Mouse (Mus musculus): ENCODE results near the gene Mbnl2. TPM values are rescaled to one million over a fixed set of nuclear protein-coding genes. Genes with fewer than 3 reads are reported as not detected.
A peak's percentile ranks its signal among the peaks of the same experiment; 100 is the strongest.

Mbnl2 gene
- polyA plus RNA-seq, 1 experiment from 2014 or later, result 39.8 TPM

- Histone ChIP-seq H3K36me3 (no peaks in the 10 kb centered on the region), H3K9me3 (no peaks in the 10 kb centered on the region), H3K27me3 (no peaks in the 10 kb centered on the region), H3K4me2 (replicated peaks) (peak overlapping the region; percentile 72), H3K27ac (replicated peaks) (peak overlapping the region; percentile 95), H3K4me3 (peak overlapping the region; percentile 79), H3K4me1 (peaks cover 22% of the 10 kb centered on the region), H3K9ac (replicated peaks) (peak overlapping the region; percentile 89)
- under 1% methylated on average over 45 of the region's 46 CpGs for WGBS
- peak; percentile 96 for ATAC-seq (ENCODE audit: low FRiP score, low read depth)
Measured at GRCm38 (mm10) chr14:120477288-120477981, 202.0 kb downstream of the Mbnl2 start.

- H3K4me3 ChIP-seq, result peak within 1 kb of the TSS; percentile 79
- peak; percentile 87 for ATAC-seq (ENCODE audit: low FRiP score, low read depth)
- no peaks in the 10 kb centered on the region for H3K36me3 ChIP-seq
- no peaks in the 10 kb centered on the region for H3K27me3 ChIP-seq
- H3K4me1 ChIP-seq, result peaks cover 22% of the 10 kb centered on the region
- H3K27ac ChIP-seq (replicated peaks), result peak within 1 kb of the TSS; percentile 95
- H3K9me3 ChIP-seq, result no peaks in the 10 kb centered on the region
- WGBS, result 0% methylated on average over 56 of the region's 78 CpGs
- H3K9ac ChIP-seq (replicated peaks), result peak within 1 kb of the TSS; percentile 89
- peak within 1 kb of the TSS; percentile 72 for H3K4me2 ChIP-seq (replicated peaks)
Measured at GRCm38 (mm10) chr14:120477982-120478568, 202.6 kb downstream of the Mbnl2 start, which contains the start of gene Rap2a. Rap2a (plus strand) TSS chr14:120478444.

GRCm38 (mm10) chr14:120478641-120479341 is 203.3 kb downstream of the Mbnl2 start:
- WGBS, result under 1% methylated on average over 60 of the region's 62 CpGs
- Histone ChIP-seq H3K9me3 (no peaks in the 10 kb centered on the region), H3K27ac (replicated peaks) (peak overlapping the region; percentile 95), H3K9ac (replicated peaks) (peak overlapping the region; percentile 89), H3K36me3 (no peaks in the 10 kb centered on the region), H3K4me3 (peak overlapping the region; percentile 79), H3K4me2 (replicated peaks) (peak overlapping the region; percentile 72), H3K4me1 (peaks cover 22% of the 10 kb centered on the region), H3K27me3 (no peaks in the 10 kb centered on the region)
- no peak for ATAC-seq (ENCODE audit: low FRiP score, low read depth)

GRCm38 (mm10) chr14:120480341-120480900 is 205.0 kb downstream of the Mbnl2 start:
- Histone ChIP-seq H3K4me3 (no peak overlapping the region), H3K27me3 (no peaks in the 10 kb centered on the region)

GRCm38 (mm10) chr14:120480927-120481326 is 205.5 kb downstream of the Mbnl2 start:
- H3K27me3 ChIP-seq, result no peaks in the 10 kb centered on the region
- peaks cover 22% of the 10 kb centered on the region for H3K4me1 ChIP-seq
- 95% methylated on average over 4 of the region's 4 CpGs for WGBS
- no peak overlapping the region for H3K9ac ChIP-seq (replicated peaks)
- H3K27ac ChIP-seq (replicated peaks), result no peak overlapping the region
- no peak for ATAC-seq (ENCODE audit: low FRiP score, low read depth)
- H3K4me3 ChIP-seq, result no peak overlapping the region
- H3K9me3 ChIP-seq, result no peaks in the 10 kb centered on the region
- H3K4me2 ChIP-seq (replicated peaks), result no peak overlapping the region; the same call in 1 of the 2 replicates
- H3K36me3 ChIP-seq, result no peaks in the 10 kb centered on the region

More at GRCm38 (mm10) chr14:120480341-120480900, 205.0 kb downstream of the Mbnl2 start:
- no peak overlapping the region for H3K27ac ChIP-seq (replicated peaks)
- H3K4me2 ChIP-seq (replicated peaks), result peak overlapping the region; percentile 24; the same call in 1 of the 2 replicates
- 87% methylated on average over 8 of the region's 8 CpGs for whole genome bisulfite sequencing
- ATAC-seq (ENCODE audit: low FRiP score, low read depth), result no peak
- no peak overlapping the region for H3K9ac ChIP-seq (replicated peaks)
- peaks cover 22% of the 10 kb centered on the region for H3K4me1 ChIP-seq
- H3K9me3 ChIP-seq, result no peaks in the 10 kb centered on the region
- no peaks in the 10 kb centered on the region for H3K36me3 ChIP-seq

Other genes starting within 250 kb of the Mbnl2 start
- not detected in 2 replicates for gene Oxgr1, start 233.2 kb upstream of the Mbnl2 start, polyA plus RNA-seq (2016; fragmentation: Nextera tagmentation; extraction: Ambion mirVana)
- 21.0 and 23.2 TPM in 2 replicates for gene Rap2a, start 202.8 kb downstream of the Mbnl2 start, polyA plus RNA-seq (2016; fragmentation: Nextera tagmentation; extraction: Ambion mirVana)

Data from midbrain, embryonic 12.5 days (tissue).